Mouse (Mus musculus): ENCODE results near the gene Gcnt2.
"Not testable (repeated sequence)": the region's sequence is repeated elsewhere in the genome, so short reads cannot be mapped to it uniquely, and the experiment has no call there.

- not testable (repeated sequence) for TF ChIP-seq CTCF (IDR thresholded peaks at IDR 0.05; ENCODE audit: extremely low read depth, insufficient read depth, insufficient read length, insufficient replicate concordance); POLR2A (IDR thresholded peaks at IDR 0.05; ENCODE audit: low read depth, low read length)
Measured at GRCm38 (mm10) chr13:40987608-40988303, 128.2 kb downstream of the Gcnt2 start.

Data from spleen, adult 2 months (tissue).